Mouse (Mus musculus) frontal cortex, adult (tissue): ENCODE measurements around the gene Cd276.
A peak's percentile ranks its signal among the peaks of the same experiment; 100 is the strongest.
"Not testable (repeated sequence)": the region's sequence is repeated elsewhere in the genome, so short reads cannot be mapped to it uniquely, and the experiment has no call there.

Source experiments
- ATAC-seq: cut with Nextera tagmentation; 2 replicates; pipeline ENCODE4 v1.9.2; 2017; ENCODE audit warnings: mild to moderate bottlenecking, moderate library complexity, mixed read lengths; ENCODE audit not compliant: low TSS enrichment

Cd276 gene

DNA sequence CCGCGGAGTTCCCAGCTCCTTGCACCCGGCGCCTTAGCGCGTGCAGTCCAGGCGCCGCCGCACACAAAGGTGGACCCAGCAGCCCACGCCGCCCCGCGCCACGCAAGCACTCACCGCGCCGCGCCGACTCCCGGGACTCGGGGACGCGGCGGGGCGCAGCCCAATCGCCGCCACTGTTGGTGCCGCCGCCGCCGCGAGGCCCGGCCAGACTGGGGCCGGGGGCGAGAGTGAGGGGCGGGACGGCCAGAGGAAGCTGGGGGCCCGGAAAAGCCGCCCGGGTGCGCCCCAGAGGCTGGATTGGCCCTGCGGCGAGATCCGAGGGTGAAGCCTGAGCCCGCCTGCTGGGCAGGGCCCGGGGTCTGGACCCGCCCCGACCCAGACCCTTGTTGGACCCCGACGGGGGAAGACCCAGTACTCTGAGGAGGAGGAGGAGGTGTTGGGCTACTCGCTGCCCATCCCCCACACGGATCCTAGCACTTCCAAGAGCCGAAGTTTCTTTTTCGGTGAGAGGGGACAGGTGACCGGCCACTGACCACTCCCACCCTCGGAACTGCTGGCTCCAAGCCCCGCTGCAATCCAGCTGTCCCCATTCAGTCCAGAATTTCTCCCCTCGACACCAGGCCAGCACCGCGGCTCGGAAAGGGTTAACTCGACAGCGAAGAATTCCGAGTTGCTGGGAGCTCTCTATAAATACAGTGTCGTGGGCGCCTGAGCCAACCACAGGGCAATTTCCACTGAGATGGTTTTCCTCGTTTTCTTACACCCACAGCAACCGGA is at the start of gene Cd276:
Gene Cd276, minus strand, starts transcription at position 530 of the 777 bp plus-strand sequence.
- ATAC-seq = peak; percentile 75

DNA sequence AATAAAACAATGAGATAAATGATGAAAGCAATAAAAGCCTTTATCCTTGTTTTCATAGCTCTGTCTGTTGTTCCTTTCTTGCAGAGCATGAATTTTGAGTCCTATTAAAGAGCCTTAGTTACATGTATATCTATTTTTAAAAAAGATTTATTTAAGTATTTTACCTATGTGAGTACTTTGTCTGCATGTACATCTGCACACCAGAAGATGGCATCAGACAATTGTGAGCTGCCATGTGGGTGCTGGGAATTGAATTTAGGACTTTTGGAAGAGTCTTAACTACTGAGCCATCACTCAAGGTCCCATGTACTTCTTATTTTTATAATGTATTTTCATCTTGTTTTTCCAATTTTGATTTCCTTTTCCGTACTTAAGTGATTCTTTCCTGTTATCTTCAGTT is 40.1 kb upstream of the Cd276 start:
- ATAC-seq = no peak

DNA sequence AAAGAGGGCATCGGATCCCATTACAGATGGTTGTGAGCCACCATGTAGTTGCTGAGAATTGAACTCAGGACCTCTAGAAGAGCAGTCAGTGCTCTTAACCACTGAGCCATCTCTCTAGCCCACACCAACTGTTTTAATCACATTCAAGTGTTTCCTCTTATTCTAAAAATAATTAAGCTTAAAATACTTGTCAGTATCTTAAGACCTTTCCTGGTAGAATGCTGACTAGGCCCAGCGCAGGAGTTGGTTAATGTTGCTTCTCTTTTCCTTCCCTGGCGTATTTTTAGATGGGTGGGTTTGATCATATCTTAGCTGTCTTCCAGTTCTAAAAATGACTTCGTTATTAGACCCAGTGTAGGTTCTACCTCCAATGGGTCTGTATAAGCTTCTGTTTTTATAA is 33.4 kb upstream of the Cd276 start:
- no peak for ATAC-seq

DNA sequence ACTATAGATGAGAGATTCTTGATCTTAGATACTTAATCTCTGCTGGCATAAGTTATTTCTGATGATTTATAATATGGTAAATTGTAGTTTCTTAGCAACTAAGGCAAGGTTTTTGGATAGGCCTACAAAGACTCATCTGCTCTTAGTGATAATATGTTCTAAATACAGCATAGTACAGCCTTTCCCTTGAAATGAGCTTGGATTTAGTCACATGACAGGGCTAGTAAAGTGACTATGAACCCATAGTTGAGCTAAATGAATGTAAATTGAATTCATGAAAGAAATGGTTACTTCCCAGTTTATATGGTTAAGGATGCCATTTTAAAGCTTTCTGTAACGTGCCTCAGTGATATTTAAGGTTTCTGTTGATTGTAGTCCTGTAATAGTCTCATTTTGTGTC is 29.1 kb upstream of the Cd276 start:
- no peak for ATAC-seq

DNA sequence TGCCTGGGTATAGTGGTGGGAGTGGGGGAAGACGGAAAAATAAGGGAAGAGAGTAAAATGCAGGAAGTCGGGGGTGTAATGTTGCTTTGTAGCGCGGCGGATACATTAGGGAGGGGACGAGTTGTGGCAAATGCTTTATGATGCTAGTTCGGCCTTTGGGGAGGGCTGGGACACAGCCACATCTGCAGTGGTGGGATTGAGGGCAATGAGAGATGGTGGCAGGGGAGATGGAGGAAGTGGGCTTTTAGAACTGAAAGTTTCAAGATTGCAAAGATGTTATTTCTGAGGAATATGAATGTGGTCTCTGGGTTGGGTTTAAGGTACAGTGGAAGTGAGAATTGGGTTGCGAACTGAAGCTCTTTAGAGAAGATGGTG is 28.0 kb upstream of the Cd276 start:
- peak; percentile 11; the same call in 1 of the 2 replicates for ATAC-seq

DNA sequence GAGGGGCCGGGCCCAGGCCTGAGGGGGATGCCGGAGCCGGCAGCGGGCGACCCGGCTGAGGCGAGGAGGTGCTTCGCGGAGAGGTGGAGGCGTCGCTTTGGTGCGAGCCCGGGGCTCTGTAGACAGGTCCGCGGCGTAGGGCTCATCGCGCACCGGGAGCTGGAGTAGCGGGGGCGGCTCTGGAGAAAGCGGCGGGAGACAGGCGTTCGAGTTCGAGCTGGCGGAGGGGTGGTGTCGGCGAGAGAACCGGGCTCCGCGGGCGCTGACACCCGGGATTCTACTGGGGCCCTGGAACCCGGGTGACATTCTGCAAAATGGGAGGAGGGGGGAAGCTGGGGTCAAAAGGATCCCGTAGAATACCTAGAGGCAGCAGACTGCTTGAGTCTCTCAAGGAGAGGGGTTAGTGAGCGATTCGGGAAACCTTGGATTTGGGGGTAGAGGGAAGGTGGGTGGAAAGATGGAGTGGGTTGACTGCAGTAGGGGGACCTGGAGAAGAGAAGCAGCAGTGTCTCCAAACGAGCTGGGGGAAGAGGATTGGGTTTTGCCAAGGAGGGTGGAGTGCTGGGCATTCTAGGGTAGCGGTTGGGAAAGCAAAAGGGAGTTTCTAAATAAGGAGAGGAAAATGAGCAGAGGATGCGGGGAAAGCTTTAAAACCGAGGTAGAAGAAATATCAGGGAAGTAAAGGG is 27.5 kb upstream of the Cd276 start:
- ATAC-seq = peak; percentile 28; the same call in 1 of the 2 replicates

DNA sequence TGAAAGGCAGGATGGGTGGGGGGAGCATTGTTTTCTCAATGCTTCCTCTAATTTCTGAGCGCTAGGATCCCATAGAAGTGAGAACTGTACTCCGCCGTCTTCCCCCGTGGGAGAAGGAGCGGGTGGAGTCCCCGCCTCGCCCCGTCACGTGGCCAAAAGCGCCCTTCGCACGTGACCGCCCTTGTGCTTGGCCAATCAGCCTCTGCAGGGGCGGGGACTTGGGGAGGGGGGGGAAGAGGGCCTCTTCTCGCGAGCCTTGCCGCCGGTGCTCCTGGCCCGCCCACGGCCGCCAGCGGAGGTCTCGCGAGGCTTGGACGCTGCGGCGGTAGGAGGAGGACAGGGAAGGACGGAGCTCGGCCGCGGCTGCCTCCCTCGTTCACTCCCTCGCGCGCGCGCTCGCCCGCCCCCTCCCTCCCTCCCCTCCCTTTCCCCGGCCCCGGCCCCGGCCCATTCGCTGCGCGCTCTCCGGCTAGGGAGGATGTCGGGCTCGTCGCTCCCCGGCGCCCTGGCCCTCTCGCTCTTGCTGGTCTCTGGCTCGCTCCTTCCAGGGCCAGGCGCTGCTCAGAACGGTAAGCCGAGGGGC is 26.8 kb upstream of the Cd276 start, which contains the start of gene Nptn:
Gene Nptn, plus strand, starts transcription at position 283 of the 583 bp plus-strand sequence.
- ATAC-seq = peak; percentile 84

DNA sequence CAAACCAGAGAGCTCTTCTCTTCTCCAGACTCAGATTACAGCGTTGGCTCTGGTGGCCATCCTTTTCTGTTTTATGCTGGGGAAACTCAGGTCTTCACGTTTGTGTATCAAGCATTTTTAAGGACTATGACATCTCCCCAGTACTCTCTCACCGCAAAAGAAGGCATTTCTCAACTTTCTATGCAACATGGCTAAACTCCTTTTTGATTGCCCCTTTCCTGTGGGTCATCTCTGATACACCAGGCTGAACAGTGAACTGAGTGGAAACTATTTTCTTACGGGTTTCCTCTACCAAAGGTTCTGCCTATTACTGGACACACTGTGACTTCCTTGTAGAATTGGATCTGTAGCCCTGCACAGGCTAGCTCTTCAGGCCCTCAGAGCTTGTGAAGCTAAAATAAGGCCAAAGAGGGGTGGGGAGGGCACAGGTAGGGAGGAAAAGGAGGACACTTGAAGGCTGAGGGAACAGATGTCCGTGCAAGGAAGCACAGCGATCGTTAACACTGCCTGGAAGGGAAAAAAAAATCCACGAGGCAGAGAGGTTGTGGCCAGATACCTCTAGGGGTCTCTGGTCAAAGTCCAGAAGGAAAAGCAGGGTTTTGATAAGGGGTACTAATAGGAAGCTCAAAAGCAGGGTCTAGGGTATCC is 26.2 kb upstream of the Cd276 start:
- ATAC-seq = peak; percentile 6; the same call in 1 of the 2 replicates

DNA sequence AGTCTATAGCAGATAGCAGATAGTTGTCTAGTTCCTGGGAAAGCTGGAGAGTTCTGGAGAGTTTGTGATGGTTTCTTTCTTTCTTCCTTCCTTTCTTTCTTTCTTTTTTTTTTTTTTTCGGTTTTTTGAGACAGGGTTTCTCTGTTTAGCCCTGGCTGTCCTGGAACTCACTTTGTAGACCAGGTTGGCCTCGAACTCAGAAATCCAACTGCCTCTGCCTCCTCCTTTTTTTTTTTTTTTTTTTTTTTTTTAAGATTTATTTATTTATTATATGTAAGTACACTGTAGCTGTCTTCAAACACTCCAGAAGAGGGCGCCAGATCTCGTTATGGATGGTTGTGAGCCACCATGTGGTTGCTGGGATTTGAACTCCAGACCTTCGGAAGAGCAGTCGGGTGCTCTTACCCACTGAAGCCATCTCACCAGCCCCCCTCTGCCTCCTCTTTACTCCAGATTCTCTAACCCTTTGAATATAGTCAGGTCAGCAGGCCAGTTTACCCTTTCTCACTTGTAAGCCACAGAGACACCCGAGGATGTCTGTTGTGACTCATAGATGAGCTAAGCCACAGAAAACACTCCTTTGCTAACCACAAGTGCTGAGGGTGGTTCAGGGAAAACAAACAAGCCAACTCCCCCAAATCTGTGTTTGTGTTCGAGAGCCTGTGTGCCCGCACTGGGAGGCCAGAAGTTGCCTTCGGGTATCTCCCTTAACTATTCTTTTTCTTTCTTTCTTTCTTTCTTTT is 25.4 kb upstream of the Cd276 start:
- ATAC-seq = not testable (repeated sequence)

DNA sequence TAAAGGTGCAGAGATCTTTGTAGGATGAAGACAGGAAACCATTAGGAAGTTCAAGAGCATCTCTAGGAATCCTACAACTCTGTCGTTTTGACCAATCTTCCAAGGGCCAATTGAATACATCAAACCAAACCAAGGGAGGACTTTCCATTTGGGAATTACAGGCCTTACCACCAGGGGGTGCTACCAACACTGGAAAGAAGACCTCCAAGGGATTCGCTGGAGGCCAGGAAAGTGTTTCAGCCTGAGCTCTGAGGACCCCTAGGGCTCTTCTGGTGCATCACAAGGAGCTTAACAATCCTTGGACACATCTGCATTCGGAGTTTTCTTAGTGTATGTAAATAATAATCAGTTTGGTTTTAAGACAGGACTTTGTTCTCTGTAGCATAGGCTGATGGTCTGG is 23.4 kb upstream of the Cd276 start:
- peak; percentile 48; the same call in 1 of the 2 replicates for ATAC-seq

DNA sequence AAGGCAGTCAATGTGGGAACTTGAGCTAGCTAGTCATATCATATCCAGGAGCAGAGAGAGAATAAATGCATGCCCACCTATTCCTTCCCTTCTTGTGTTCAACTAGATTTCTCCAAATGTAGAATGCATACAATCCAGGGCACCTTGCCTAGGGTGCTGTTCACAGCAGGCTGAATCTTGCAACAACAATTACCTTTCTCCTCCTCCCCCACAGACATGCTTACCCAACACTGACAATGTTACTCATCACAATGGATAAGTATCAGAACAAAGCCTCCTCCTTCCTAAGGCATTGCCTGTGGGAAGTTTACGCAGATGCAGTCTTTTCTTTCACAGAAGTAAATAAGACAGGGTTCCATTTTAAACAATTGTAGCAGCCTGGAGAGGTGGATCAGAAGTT is 15.8 kb upstream of the Cd276 start:
- ATAC-seq = no peak

DNA sequence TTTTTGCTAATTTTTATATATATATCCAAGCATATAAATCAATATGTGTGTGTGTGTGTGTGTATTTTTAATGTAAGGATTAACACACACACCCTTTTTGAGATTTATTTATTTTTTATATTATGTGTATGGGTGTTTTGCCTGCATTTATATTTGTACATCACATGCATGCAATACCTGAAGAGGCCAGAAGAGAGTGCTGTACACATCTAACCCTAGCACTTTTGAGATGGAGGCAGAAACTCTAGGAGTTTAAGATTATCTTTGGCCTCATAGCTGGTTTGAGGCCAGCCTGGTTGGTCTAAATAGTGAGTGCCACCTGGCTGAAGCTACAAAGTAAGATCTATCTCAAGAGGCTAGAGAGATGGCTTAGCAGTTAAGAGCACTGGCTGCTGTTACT is 12.4 kb upstream of the Cd276 start:
- ATAC-seq = no peak

DNA sequence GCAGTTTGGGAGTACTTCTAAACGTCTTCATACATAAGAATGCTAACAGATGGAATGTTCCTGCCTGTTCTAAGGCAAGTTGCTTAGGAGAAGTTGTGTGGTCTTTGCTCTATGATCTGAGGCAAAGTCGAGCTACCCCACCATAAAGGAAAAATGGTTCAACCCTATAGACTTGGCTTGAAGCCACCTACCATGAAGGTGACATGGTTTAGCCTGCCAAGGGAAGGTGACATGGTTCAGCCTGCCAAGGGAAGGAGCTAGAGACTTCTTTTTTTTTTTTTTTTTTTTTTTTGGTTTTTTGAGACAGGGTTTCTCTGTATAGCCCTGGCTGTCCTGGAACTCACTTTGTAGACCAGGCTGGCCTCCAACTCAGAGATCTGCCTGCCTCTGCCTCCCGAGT is 10.7 kb upstream of the Cd276 start:
- not testable (repeated sequence) for ATAC-seq

DNA sequence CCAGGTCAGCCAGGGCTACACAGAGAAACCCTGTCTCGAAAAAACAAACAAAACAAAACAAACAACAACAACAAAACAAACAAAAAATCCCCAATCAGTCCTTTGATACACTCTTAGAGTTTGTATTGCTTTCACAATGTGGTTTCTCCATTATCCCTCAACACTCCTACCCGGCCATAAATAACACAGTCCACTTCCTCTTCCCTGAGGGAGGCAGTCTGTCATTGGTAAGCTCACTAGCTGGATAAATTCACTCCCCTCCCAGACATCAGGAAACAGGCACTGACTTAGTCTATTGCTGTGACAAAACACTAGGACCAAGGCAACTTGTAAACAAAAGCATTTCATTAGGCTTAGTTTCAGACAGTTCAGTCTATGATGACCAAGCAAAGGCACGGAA is 5.0 kb upstream of the Cd276 start:
- ATAC-seq = no peak

DNA sequence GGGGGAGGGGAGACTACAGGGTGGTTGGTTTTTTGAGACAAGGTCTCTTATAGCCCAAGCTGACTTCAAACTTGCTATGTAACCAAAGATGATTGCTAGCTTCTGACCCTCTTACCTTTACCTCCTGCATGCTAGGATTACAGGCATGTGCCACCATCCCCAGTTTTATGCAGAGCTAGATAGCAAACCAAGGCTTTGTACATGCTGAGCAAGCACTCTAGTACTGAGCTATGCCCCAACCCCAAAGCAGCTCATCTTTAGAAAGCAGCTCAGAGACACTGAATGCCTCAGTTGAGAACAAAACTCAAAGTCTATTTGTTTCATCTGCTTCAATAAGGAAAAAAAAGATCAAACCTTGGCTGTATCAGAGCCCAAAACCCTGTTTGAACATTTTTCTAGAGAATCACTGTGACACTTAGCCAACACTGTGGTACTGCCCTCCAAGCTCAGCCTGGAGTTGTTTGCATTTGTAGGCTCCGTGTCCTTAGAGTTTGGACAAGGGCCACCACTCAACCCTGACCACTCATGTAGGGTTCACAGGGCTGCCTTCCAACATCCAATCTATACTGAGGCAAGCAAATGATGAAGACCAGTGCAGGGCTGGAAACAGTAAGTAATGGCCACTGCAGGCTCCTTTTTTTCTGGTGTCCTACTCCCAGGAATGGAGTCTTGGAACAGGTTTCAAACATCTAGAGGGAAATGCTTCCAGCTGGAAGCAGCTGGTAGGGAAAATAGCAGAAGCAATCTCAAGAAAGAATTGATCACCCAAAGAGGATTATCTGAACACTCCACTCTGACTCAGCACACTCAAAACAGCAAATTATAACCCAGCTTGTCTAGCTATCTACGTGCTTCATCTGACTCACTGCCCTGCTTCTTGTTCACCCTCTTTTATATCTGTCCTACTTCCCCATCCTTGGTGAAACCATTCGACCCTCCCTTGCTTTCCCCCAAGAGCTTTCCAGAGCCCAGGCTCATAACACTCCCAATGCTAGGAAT is 2.5 kb upstream of the Cd276 start:
- peak; percentile 5; the same call in 1 of the 2 replicates for ATAC-seq

DNA sequence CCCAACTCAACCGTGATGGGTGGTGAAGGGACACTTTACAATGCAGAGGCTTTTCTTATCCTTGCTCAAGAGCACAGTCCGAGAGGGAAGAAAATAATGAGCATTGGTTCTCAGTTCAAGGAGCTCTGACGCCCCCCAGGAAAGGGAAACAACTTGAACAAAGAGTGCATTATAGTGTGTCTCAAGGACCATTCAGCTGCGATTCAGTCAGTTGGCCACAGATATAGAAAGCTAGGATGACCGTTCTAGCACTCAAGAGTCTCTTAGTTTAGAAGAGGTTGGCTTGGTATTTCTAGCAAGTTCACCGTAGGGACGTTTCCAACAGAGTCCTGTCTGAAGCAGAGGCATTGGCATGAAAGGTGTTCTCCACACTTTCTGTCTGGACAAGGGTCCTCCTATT is 1.4 kb upstream of the Cd276 start:
- ATAC-seq = no peak

DNA sequence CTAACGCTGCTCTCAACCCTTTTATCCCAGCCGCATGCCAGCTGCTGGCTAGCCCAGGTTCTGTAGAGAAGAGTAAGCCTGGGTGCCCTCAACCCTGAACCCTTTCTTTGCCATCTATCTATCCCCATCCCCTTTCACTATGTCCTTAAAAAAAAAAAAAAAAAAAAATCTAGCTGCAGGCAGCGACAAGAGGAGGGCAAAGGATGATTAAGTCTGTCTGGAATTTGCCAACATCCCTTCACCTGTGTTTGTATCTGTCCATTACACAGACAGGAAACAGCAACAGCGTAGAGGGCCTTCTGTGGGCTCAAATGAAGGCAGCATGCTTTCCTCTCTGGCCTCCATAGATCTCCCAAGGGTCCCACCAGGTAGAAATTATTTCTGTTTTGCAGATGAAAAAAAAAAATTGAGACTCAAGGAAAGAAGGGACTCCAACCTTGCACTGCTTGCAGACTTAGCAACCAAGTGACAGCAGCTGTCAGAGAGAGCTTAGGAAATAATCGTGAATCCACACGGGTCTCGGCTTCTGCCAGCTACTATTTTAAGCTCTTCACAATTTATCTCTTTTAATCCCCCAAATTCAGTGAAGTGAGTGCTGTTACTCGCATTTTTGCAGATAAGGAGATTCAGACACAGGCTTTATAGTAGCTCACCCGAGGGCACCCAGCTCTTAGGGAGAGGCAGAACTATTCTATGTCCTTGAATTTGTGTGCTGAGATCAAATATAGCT is 613 bp upstream of the Cd276 start:
- no peak for ATAC-seq

DNA sequence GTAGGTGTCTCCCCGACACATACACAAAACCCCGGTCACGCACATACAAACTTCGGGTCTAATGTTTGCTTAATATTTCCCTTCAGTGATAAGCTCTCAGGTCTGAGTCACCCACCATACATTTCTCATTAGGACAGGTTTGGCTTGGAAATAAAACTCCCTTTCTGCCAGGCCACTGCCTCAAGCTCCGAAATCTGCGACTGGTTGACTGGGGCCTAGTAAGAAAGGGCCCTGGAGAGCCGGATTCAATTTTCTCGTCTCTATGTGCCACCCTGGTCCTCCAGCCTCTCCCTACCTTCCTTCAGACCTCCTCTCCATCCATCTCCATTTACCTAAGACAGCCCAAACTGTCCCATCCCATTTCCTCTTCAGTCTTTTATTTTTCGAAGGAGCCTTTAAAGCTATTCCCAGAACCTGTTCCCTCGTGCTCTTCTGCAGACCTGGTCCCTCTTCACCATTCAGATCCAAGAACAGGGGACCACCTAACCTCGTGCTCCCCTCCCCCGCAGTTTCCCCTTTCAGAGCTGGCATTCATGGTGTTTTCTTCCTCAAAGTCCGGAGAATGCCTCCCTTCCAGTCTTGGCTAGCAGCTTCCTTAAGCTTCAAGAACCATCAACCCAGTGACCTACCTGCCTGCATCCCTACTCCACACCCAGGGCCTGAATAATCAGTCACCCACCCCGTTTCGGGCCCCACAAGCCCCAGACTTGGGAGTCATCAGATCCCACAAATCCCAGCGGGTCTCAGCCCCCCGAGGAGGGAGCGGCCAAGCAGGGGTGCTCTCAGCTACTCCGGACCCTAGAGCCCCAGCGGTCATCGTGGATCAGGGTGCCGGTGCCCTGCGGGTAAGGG is 955 bp downstream of the Cd276 start:
- 0 out of 2 replicates have a peak, but pooled peaks have one; percentile 1 for ATAC-seq

DNA sequence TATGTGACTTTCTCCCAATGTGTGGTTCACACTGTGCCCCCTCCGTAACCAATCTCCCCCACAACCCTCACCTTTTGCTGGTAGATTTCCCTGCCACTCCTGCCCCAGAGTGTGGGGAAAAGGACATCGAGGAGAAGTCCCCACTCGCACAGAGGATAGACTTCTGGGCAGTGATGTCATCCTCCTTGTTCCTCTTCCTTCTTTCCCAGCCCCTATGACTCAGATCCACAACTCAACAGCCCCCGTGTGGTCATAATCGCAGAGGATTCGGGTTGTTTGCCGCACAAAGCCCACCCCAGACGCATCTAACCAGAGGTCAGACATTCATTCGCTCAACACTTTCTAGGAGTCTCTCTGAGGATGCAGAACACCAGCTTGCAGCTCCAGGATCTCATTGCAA is 3.2 kb downstream of the Cd276 start:
- ATAC-seq = no peak
